Mouse (Mus musculus) cerebellum, adult 2 months (tissue): Measurements from ENCODE around the gene Nat8f1.

Experiments
- CTCF ChIP-seq: fragments of 200-500 bp; IDR thresholded peaks from 2 replicates; pipeline ENCODE4 v1.5.1; 2011; ENCODE audit warnings: low read depth, mild to moderate bottlenecking, control low read depth, low read length, moderate library complexity, borderline replicate concordance; ENCODE audit not compliant: insufficient read depth
- POLR2A ChIP-seq: fragments of 200-500 bp; IDR thresholded peaks from 2 replicates; pipeline ENCODE4 v1.6.1; 2011; ENCODE audit warnings: low read length, control low read depth, borderline replicate concordance; ENCODE audit not compliant: insufficient read depth

DNA sequence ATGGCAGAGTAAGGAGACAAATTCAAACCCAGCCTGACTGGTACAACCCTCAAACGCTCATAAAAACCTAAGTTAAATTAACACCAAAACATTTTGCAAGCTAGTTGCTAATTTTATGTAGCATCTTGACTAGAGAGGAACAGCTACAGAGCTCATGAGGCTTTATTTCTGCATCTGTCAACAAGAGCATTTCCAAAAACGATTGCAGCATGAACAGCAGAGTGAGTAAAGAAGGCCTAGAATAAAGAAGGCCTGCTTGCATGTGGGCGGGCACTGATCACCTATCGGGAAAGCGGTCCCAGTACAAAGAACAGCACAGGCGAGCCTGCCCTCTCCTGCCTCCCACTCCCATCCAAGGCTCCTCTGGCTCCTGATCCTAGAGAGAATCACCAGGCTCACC is 33.1 kb upstream of the Nat8f1 start:
- TF ChIP-seq POLR2A (no peak), CTCF (no peak)
